Mouse (Mus musculus) urinary bladder, postnatal 14 days (tissue): ENCODE measurements around the gene Rabl2.

ENCODE experiments used
- DNase-seq: peaks from one replicate; pipeline ENCODE4 v3.0.0; 2021; ENCODE audit warnings: low spot score

The Rabl2 gene

GRCm38 (mm10) chr15:89550506-89550905, 41.2 kb downstream of the Rabl2 start:
- no peak for DNase-seq

- DNase-seq = no peak
These were observed 42.9 kb downstream of the Rabl2 start for GRCm38 (mm10) chr15:89548837-89549236.

DNA sequence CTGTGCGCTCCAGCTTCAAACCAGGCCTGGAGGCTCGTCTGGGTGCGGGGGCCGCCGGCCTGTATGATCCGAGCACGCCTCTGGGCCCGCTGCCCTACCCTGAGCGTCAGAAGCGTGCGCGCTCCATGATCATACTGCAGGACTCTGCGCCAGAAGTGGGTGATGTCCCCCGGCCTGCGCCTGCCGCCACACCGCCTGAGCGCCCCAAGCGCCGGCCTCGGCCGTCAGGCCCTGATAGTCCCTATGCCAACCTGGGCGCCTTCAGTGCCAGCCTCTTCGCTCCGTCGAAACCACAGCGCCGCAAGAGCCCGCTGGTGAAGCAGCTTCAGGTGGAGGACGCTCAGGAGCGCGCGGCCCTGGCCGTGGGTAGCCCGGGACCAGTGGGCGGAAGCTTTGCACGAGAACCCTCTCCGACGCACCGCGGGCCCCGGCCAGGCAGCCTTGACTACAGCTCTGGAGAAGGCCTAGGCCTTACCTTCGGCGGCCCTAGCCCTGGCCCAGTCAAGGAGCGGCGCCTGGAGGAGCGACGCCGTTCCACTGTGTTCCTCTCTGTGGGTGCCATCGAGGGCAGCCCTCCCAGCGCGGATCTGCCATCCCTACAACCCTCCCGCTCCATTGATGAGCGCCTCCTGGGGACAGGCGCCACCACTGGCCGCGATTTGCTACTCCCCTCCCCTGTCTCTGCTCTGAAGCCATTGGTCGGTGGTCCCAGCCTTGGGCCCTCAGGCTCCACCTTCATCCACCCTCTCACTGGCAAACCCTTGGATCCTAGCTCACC, 43.7 kb downstream of the Rabl2 start:
- no peak for DNase-seq

DNA sequence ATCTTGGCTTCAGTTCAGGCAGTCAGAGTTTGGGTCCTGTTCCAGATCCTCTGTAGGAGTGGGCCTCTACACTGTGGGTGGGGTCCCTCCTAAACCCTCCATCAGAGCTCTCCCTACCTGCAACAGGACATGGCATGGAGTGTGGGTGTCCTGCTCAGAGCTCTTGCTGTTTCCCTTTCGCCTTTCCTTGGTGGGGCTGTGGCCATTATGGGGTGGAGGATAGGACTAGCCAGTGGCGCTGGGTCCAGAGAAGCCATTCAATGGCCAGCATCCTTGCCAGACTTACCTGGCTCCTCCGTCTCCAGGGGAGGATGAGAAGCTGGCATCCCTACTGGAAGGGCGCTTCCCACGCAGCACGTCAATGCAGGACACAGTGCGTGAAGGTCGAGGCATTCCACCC, 44.4 kb downstream of the Rabl2 start:
- no peak for DNase-seq

- DNase-seq = no peak
These were observed 47.6 kb downstream of the Rabl2 start for GRCm38 (mm10) chr15:89544171-89544570.

DNA sequence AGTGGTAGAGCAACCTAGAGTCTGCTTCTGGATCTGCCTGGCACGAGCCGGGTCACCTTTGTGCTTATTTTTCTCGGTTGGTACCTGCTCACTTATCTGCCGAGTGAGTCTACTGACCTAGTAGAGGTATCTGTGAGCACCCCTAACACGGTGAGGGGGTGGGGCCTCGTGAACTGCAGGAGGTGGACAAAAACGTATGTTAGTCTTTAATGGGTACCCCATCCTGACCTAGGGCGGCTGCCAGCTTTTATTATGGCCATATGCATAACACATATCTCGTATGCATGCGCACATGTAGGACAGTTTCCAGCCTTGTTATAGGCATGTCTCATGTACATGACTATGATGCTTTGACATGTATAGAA, 57.9 kb downstream of the Rabl2 start:
- DNase-seq = no peak

- DNase-seq = no peak
These were observed 58.5 kb downstream of the Rabl2 start for GRCm38 (mm10) chr15:89532924-89533842.
